Mouse (Mus musculus) stomach, postnatal 0 days (tissue): ENCODE data around the gene 4930556J24Rik.

Experiments used
- CTCF ChIP-seq: IDR thresholded peaks from 2 replicates; pipeline ENCODE4 v1.5.1; 2016; ENCODE audit warnings: antibody characterized with exemption, low read depth, mild to moderate bottlenecking, moderate library complexity
- EP300 ChIP-seq: optimal IDR thresholded peaks from 2 replicates; pipeline ENCODE3; 2016; ENCODE audit warnings: antibody characterized with exemption

GRCm38 (mm10) chr11:3905446-3905845 is 71.1 kb downstream of the 4930556J24Rik start:
- TF ChIP-seq EP300 (no peak), CTCF (no peak)
